Mouse (Mus musculus) stomach, embryonic 15.5 days (tissue): ENCODE results near the gene Gab2. TPM values are rescaled to one million over a fixed set of nuclear protein-coding genes. Genes with fewer than 3 reads are reported as not detected.
A peak's percentile ranks its signal among the peaks of the same experiment; 100 is the strongest.

Source experiments
- ATAC-seq: fragments of 200-750 bp; cut with Nextera tagmentation; 2 replicates; pipeline ENCODE4 v1.8.0; 2017; ENCODE audit warnings: low read depth, moderate number of reproducible peaks, moderate TSS enrichment; ENCODE audit not compliant: insufficient read depth, low FRiP score
- H3K27ac ChIP-seq: fragments of 300-500 bp; sonication (generic); 2 replicates; pipeline ENCODE4 v1.5.1; 2015; ENCODE audit warnings: mild to moderate bottlenecking, inconsistent platforms
- H3K27me3 ChIP-seq: fragments of 300-500 bp; sonication (generic); replicated peaks from 2 replicates; pipeline ENCODE4 v1.6.1; 2015; ENCODE audit warnings: inconsistent platforms
- H3K36me3 ChIP-seq: fragments of 300-500 bp; sonication (generic); 2 replicates; pipeline ENCODE4 v1.6.1; 2015; ENCODE audit warnings: inconsistent platforms
- H3K4me1 ChIP-seq: fragments of 300-500 bp; sonication (generic); 2 replicates; pipeline ENCODE4 v1.6.1; 2015; ENCODE audit warnings: inconsistent platforms
- H3K4me2 ChIP-seq: fragments of 300-500 bp; sonication (generic); 2 replicates; pipeline ENCODE4 v1.6.1; 2015; ENCODE audit warnings: mild to moderate bottlenecking, inconsistent platforms
- H3K4me3 ChIP-seq: fragments of 300-500 bp; sonication (generic); replicated peaks from 2 replicates; pipeline ENCODE4 v1.5.1; 2015; ENCODE audit warnings: inconsistent platforms
- H3K9ac ChIP-seq: fragments of 300-500 bp; sonication (generic); 2 replicates; pipeline ENCODE4 v1.6.1; 2015; ENCODE audit warnings: inconsistent platforms
- H3K9me3 ChIP-seq: fragments of 300-500 bp; sonication (generic); 2 replicates; pipeline ENCODE4 v1.6.1; 2016; ENCODE audit warnings: inconsistent platforms
- WGBS: fragments of 180-500 bp; shearing (Covaris S2); methylation state at CpG from one replicate; pipeline ENCODE4 v1.1.7; 2015; 5-methylcytosine and 5-hydroxymethylcytosine counted together
- polyA plus RNA-seq: library from polyadenylated mRNA; unstranded; fragments of >200 nt; fragmentation: Nextera tagmentation; extraction: Ambion mirVana; gene quantifications from 2 replicates; pipeline ENCODE4 v1.2.1, GENCODE M21; 2015

Gene Gab2
- polyA plus RNA-seq, 1 experiment from 2014 or later, result 7.5 TPM

GRCm38 (mm10) chr7:97339623-97340022, 258.2 kb downstream of the Gab2 start:
- Histone ChIP-seq H3K27me3 (no peaks in the 10 kb centered on the region), H3K9me3 (no peaks in the 10 kb centered on the region), H3K4me1 (0 out of 2 replicates have a peak, but pooled peaks cover 6% of the 10 kb centered on the region), H3K36me3 (no peaks in the 10 kb centered on the region), H3K4me3 (no peak overlapping the region), H3K4me2 (no peak overlapping the region), H3K9ac (no peak overlapping the region), H3K27ac (no peak overlapping the region)
- WGBS, result 88% methylated on average over 7 of the region's 7 CpGs
- ATAC-seq, result no peak

DNA sequence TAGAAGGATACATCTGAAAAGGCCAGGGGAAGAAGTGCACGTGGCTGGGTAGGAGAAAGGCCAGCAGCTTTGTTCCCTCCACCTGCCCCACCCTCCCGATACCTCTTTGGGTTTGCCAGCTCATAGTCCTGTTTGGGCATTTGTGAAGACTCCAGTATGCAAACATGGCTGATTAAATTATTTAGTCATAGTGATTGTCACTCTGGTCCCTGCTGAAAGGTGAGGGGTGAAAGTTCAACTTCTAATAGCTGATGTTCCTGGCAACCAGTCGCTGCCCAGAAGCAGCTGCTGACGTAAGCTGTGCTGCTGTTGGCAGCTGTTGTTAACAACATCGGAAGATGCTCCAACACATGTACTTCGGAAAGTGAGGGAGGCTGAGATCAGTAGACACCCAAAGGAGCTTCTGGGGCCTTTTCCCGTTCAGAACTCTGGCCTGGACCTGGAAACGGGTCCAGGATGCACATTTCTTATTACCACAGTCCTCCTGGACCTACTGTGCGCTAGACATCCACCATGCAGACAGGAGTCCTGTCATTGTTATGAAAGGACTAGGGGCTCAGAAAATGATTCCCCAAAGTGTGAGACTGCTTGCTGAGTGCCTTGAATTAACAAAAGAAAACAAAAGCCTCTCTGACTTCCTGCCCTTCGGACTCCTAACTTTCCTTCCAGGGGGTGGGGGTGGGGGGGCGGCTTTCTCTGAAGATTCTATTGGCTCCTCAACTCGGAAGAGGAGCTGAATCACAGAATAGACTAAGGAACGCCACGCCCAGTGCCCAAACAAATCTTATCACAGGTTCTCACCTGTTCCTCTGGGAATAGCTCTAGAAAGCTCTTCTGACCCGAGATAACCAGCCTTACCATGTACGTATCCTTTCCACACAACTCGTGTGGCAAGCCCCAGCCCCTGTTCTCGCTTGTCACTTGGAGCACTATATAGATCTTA, 259.8 kb downstream of the Gab2 start:
- no peak overlapping the region for H3K9ac ChIP-seq
- 58% methylated on average over 18 of the region's 18 CpGs for WGBS
- H3K9me3 ChIP-seq, result no peaks in the 10 kb centered on the region
- H3K27me3 ChIP-seq, result no peaks in the 10 kb centered on the region
- no peak overlapping the region for H3K4me2 ChIP-seq
- H3K4me3 ChIP-seq, result no peak overlapping the region
- peak; percentile 50; the same call in 1 of the 2 replicates for ATAC-seq
- 0 out of 2 replicates have a peak, but pooled peaks cover 6% of the 10 kb centered on the region for H3K4me1 ChIP-seq
- peak overlapping the region; percentile 40; the same call in 1 of the 2 replicates for H3K27ac ChIP-seq
- H3K36me3 ChIP-seq, result no peaks in the 10 kb centered on the region

- Histone ChIP-seq H3K27ac (peak overlapping the region; percentile 60; the same call in 1 of the 2 replicates), H3K27me3 (no peaks in the 10 kb centered on the region), H3K36me3 (no peaks in the 10 kb centered on the region), H3K9ac (no peak overlapping the region), H3K9me3 (no peaks in the 10 kb centered on the region), H3K4me3 (no peak overlapping the region), H3K4me1 (0 out of 2 replicates have a peak, but pooled peaks cover 6% of the 10 kb centered on the region), H3K4me2 (no peak overlapping the region)
- ATAC-seq, result no peak; the same call in 1 of the 2 replicates
- WGBS, result 34% methylated on average over 2 of the region's 2 CpGs
Measured at GRCm38 (mm10) chr7:97342961-97343360, 261.6 kb downstream of the Gab2 start.

DNA sequence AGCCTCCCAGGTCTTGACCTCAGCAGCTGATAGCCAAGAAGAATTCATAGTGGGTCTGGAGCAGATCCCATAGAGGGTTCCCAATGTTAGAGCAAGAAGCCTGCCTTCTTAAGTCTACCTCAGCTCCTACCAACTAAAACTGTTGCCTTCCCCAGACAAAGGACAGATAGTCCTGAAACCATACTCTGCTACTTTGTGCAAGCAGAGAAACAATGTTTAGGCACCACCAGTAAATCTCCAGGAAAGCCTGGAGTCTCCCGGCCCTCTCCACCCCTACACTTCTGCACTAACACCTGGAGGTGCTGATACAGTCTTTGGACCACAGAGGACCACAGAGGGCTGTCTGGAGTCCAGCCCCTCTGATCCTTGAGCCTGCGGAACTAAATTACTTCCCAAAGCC, 263.3 kb downstream of the Gab2 start:
- no peak overlapping the region for H3K4me2 ChIP-seq
- no peak for ATAC-seq
- H3K36me3 ChIP-seq, result no peaks in the 10 kb centered on the region
- no peaks in the 10 kb centered on the region for H3K27me3 ChIP-seq
- 84% methylated on average over 2 of the region's 2 CpGs for WGBS
- no peak overlapping the region for H3K4me3 ChIP-seq
- H3K4me1 ChIP-seq, result 0 out of 2 replicates have a peak, but pooled peaks cover 6% of the 10 kb centered on the region
- no peak overlapping the region for H3K9ac ChIP-seq
- H3K27ac ChIP-seq, result no peak overlapping the region; the same call in 1 of the 2 replicates
- no peaks in the 10 kb centered on the region for H3K9me3 ChIP-seq

GRCm38 (mm10) chr7:97345229-97345871, 264.0 kb downstream of the Gab2 start:
- Histone ChIP-seq H3K36me3 (no peaks in the 10 kb centered on the region), H3K4me1 (0 out of 2 replicates have a peak, but pooled peaks cover 6% of the 10 kb centered on the region), H3K27ac (no peak overlapping the region; the same call in 1 of the 2 replicates), H3K27me3 (no peaks in the 10 kb centered on the region), H3K4me3 (no peak overlapping the region), H3K9ac (no peak overlapping the region), H3K9me3 (no peaks in the 10 kb centered on the region), H3K4me2 (no peak overlapping the region)
- no peak for ATAC-seq
- 55% methylated on average over 10 of the region's 10 CpGs for WGBS

DNA sequence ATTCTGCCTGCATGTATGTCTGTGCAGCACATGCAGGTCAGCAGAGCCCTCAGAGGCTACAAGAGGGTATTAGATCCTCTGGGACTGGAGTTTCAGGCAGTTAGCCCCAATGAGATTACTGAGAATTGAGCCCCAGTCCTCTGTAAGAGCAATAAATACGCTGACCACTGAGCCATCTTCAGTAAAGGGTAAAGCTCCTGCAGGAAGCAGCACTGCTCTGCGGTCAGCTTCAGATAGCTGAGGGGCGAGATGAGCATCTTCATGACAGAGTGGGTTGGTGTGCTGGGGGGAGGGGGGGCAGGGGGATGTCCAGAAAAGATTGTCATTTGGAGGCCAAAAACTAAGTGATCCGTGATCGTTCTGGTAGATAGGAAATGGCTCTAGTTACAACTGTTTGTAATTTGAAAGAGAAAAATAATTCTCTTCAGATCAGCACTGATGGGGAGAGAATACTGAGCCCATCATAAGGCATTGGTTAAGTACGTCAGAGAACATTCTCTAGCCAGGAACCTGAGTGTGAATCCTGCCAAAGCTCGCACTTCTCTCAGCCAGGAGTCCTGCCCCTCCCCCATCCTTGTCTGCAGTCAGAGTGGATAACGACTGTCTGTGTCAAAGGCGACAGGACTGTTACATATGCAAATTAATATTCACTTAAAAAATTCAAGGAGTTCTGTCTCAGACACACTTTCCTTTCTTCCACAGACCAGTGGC, 264.9 kb downstream of the Gab2 start:
- no peak for ATAC-seq
- Histone ChIP-seq H3K27ac (no peak overlapping the region), H3K9me3 (no peaks in the 10 kb centered on the region), H3K4me3 (no peak overlapping the region), H3K9ac (no peak overlapping the region), H3K27me3 (no peaks in the 10 kb centered on the region), H3K4me1 (no peaks in the 10 kb centered on the region), H3K36me3 (no peaks in the 10 kb centered on the region), H3K4me2 (no peak overlapping the region)
- WGBS, result 70% methylated on average over 9 of the region's 9 CpGs

- 74% methylated on average over 4 of the region's 4 CpGs for WGBS
- H3K9me3 ChIP-seq, result no peaks in the 10 kb centered on the region
- no peak for ATAC-seq
- no peak overlapping the region for H3K4me2 ChIP-seq
- H3K36me3 ChIP-seq, result no peaks in the 10 kb centered on the region
- no peaks in the 10 kb centered on the region for H3K27me3 ChIP-seq
- no peak overlapping the region for H3K27ac ChIP-seq
- H3K4me1 ChIP-seq, result no peaks in the 10 kb centered on the region
- H3K9ac ChIP-seq, result no peak overlapping the region
- no peak overlapping the region for H3K4me3 ChIP-seq
Measured at GRCm38 (mm10) chr7:97346822-97347166, 265.4 kb downstream of the Gab2 start.

GRCm38 (mm10) chr7:97347464-97347863, 266.1 kb downstream of the Gab2 start:
- no peak overlapping the region for H3K27ac ChIP-seq
- WGBS, result 92% methylated on average over 15 of the region's 15 CpGs

GRCm38 (mm10) chr7:97348318-97348717, 266.9 kb downstream of the Gab2 start:
- WGBS, result 86% methylated on average over 3 of the region's 3 CpGs
- no peak overlapping the region for H3K4me2 ChIP-seq
- no peaks in the 10 kb centered on the region for H3K27me3 ChIP-seq
- no peak overlapping the region for H3K27ac ChIP-seq
- ATAC-seq, result no peak
- no peaks in the 10 kb centered on the region for H3K36me3 ChIP-seq
- no peak overlapping the region for H3K4me3 ChIP-seq
- H3K9ac ChIP-seq, result no peak overlapping the region
- H3K4me1 ChIP-seq, result no peaks in the 10 kb centered on the region
- H3K9me3 ChIP-seq, result no peaks in the 10 kb centered on the region

More at GRCm38 (mm10) chr7:97347464-97347863, 266.1 kb downstream of the Gab2 start:
- no peak for ATAC-seq
- H3K4me1 ChIP-seq, result no peaks in the 10 kb centered on the region
- H3K9ac ChIP-seq, result no peak overlapping the region
- no peaks in the 10 kb centered on the region for H3K9me3 ChIP-seq
- no peaks in the 10 kb centered on the region for H3K27me3 ChIP-seq
- no peaks in the 10 kb centered on the region for H3K36me3 ChIP-seq
- no peak overlapping the region for H3K4me2 ChIP-seq
- no peak overlapping the region for H3K4me3 ChIP-seq

DNA sequence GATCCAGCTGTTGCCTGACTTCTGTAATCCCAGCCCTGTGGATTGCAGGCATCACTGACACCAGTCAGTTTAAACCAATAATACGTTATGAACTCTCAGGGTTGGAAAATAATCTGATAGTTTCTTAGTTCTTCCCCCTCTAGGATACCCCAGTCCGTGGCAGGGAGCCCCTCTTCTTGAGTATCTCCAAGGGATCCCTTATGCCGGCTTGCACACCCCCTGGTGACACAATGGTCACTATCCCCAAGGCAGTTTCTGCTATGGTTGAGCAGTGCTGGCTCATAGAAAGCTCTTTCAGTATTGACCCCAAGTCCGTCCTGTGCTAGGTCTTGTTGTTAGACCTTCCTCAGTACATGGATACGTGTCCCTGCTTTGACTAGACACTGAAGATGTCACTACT, 267.4 kb downstream of the Gab2 start:
- no peaks in the 10 kb centered on the region for H3K36me3 ChIP-seq
- no peak overlapping the region for H3K4me2 ChIP-seq
- no peaks in the 10 kb centered on the region for H3K4me1 ChIP-seq
- H3K9ac ChIP-seq, result no peak overlapping the region
- H3K9me3 ChIP-seq, result no peaks in the 10 kb centered on the region
- no peak overlapping the region for H3K27ac ChIP-seq
- WGBS, result 81% methylated on average over 5 of the region's 5 CpGs
- no peak overlapping the region for H3K4me3 ChIP-seq
- no peak for ATAC-seq
- H3K27me3 ChIP-seq, result no peaks in the 10 kb centered on the region

GRCm38 (mm10) chr7:97349438-97349837, 268.1 kb downstream of the Gab2 start:
- no peaks in the 10 kb centered on the region for H3K4me1 ChIP-seq
- H3K27me3 ChIP-seq, result no peaks in the 10 kb centered on the region
- H3K36me3 ChIP-seq, result no peaks in the 10 kb centered on the region
- H3K27ac ChIP-seq, result no peak overlapping the region
- no peaks in the 10 kb centered on the region for H3K9me3 ChIP-seq
- WGBS, result 85% methylated on average over 6 of the region's 6 CpGs
- ATAC-seq, result no peak
- no peak overlapping the region for H3K4me3 ChIP-seq
- no peak overlapping the region for H3K4me2 ChIP-seq
- H3K9ac ChIP-seq, result no peak overlapping the region
